Mouse (Mus musculus): ENCODE data around the gene Spata21.

The Spata21 gene

GRCm38 (mm10) chr4:141159093-141159492, 71.0 kb downstream of the Spata21 start:
- DNase-seq = no peak

- DNase-seq = no peak
Measured at GRCm38 (mm10) chr4:141159666-141160065, 71.5 kb downstream of the Spata21 start.

- no peak for DNase-seq
Measured at GRCm38 (mm10) chr4:141160193-141160592, 72.1 kb downstream of the Spata21 start.

- no peak for DNase-seq
Measured at GRCm38 (mm10) chr4:141161699-141162208, 73.6 kb downstream of the Spata21 start.
